Mouse (Mus musculus) ES-E14 (cell line): ENCODE measurements at regions not wholly inside any gene's neighbourhood (a gene's known extent, or its start where the extent isn't known, plus 50 kb on each side); places are given as distances from the start of the nearest gene placed in this dataset.

Experiments used
- DNase-seq: peaks from one replicate; pipeline ENCODE4 v3.0.0-alpha.2; 2013; ENCODE audit warnings: low read depth, low spot score
- H3K27ac ChIP-seq: 2 replicates; pipeline ENCODE4 v1.5.1; 2012; ENCODE audit warnings: low read depth, mild to moderate bottlenecking, low read length, moderate library complexity, mixed read lengths; ENCODE audit not compliant: poor library complexity, insufficient read depth, severe bottlenecking
- H3K36me3 ChIP-seq: 2 replicates; pipeline ENCODE4 v1.6.1; 2012; ENCODE audit warnings: mild to moderate bottlenecking, low read length, moderate library complexity, mixed read lengths; ENCODE audit not compliant: control insufficient read depth, poor library complexity, insufficient read depth, severe bottlenecking
- H3K4me1 ChIP-seq, 2 experiments: fragments of 150-350 bp in 1 of 2; sonication (generic) in 1 of 2; 2 replicates each; pipeline ENCODE4 v1.6.1; 2012; ENCODE audit warnings: low read length in 2 of 2, mild to moderate bottlenecking in 1 of 2, mixed read lengths in 1 of 2; ENCODE audit not compliant: control insufficient read depth in 2 of 2, insufficient read depth in 2 of 2, poor library complexity in 1 of 2
- H3K4me3 ChIP-seq, 2 experiments: fragments of 150-350 bp in 1 of 2; sonication (generic) in 1 of 2; 2 replicates each; pipeline ENCODE4 v1.5.1; 2012; ENCODE audit warnings: low read length in 2 of 2, low read depth in 1 of 2, mild to moderate bottlenecking in 1 of 2, mixed read lengths in 1 of 2; ENCODE audit not compliant: insufficient read depth in 1 of 2, poor library complexity in 1 of 2, severe bottlenecking in 1 of 2
- H3K9ac ChIP-seq: 2 replicates; pipeline ENCODE4 v1.6.1; 2012; ENCODE audit warnings: low read depth, mild to moderate bottlenecking, low read length, mixed read lengths; ENCODE audit not compliant: poor library complexity, insufficient read depth, severe bottlenecking
- H3K9me3 ChIP-seq: fragments of 150-350 bp; sonication (generic); 2 replicates; pipeline ENCODE4 v1.6.1; 2012; ENCODE audit warnings: low read depth, mild to moderate bottlenecking, low read length; ENCODE audit not compliant: control insufficient read depth, insufficient read depth
- CHD2 ChIP-seq: IDR thresholded peaks from 2 replicates; pipeline ENCODE4 v1.6.1; 2014; ENCODE audit warnings: mild to moderate bottlenecking, low read depth, low read length, inconsistent platforms
- HCFC1 ChIP-seq: IDR thresholded peaks from 2 replicates; pipeline ENCODE4 v1.6.1; 2012; ENCODE audit warnings: low read length, inconsistent platforms, borderline replicate concordance; ENCODE audit not compliant: insufficient read depth
- MAFK ChIP-seq: IDR thresholded peaks from 2 replicates; pipeline ENCODE4 v1.6.1; 2014; ENCODE audit warnings: mild to moderate bottlenecking, low read depth, low read length, inconsistent platforms; ENCODE audit not compliant: insufficient read depth
- ZC3H11A ChIP-seq: IDR thresholded peaks from 2 replicates; pipeline ENCODE4 v1.6.1; 2012; ENCODE audit warnings: low read depth, mild to moderate bottlenecking, inconsistent platforms, low read length, borderline replicate concordance
- ZNF384 ChIP-seq: IDR thresholded peaks from 2 replicates; pipeline ENCODE4 v1.6.1; 2012; ENCODE audit warnings: low read depth, low read length, inconsistent platforms
- in situ Hi-C, 2 experiments: fragments of 600-800 bp; cut with MboI; formaldehyde crosslinking; loops; one replicate each; pipeline ENCODE4 v1.15.1; 2025; ENCODE audit warnings: low sequenced_read_pairs in 2 of 2, inconsistent platforms in 1 of 2; ENCODE audit not compliant: unreplicated experiment in 2 of 2

DNA sequence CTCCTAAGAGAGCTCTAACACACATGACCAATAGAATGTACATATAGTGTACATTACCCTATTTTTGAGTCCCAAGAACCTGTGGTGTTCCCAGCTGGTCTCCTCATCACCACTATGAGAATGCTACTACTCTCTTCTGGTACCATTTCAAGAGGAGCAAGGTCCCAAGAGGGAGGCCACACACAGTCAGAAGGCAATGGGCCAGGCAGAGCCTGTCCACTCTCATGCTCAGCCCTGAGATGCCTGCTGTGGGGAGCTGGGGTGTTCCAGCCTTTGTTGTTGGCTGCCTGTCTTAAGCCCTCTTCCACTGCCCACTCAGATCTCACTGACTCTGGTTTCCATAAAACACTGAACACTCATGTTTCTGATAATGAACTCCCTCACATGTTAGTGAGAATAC lies 79.7 kb upstream of the Lrpap1 start:
- Histone ChIP-seq H3K36me3 (no peaks in the 10 kb centered on the region), H3K9ac (no peak overlapping the region), H3K9me3 (no peaks in the 10 kb centered on the region), H3K27ac (no peak overlapping the region), H3K4me3 (no peak overlapping the region), H3K4me1 (peaks cover 0 to 3% of the 10 kb centered on the region in 2 experiments; a peak in 1 of 4 replicates)
- DNase-seq, result no peak
- in situ Hi-C loops, result no loop called here
- TF ChIP-seq ZNF384 (no peak), MAFK (no peak), HCFC1 (no peak), ZC3H11A (no peak), CHD2 (no peak)

DNA sequence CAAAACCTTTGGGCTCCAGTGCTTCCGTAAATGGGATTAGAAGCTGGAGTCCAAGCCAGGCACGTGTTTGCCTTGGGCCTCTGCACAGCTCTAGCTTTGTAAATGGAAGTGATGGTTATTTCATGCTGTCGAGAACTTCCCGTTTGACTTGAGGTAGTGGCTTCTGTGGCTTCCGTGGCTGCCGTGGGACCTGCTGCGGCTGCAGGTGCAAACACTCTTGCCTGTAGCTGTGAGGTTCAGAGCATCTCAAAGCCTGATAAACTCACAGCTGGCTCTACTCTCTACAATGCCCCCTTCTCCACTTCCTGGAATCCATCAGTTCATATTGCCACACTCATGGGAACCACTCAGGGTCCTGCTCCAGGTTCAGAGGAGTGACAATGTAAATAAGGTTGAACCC lies 77.9 kb upstream of the Lrpap1 start:
- Histone ChIP-seq H3K9ac (no peak overlapping the region), H3K27ac (no peak overlapping the region), H3K4me1 (peaks cover 0 to 3% of the 10 kb centered on the region in 2 experiments; a peak in 1 of 4 replicates), H3K4me3 (no peak overlapping the region), H3K9me3 (no peaks in the 10 kb centered on the region), H3K36me3 (no peaks in the 10 kb centered on the region)
- DNase-seq, result no peak
- TF ChIP-seq MAFK (no peak), ZNF384 (no peak), HCFC1 (no peak), CHD2 (no peak), ZC3H11A (no peak)
- in situ Hi-C loops, result no loop called here

DNA sequence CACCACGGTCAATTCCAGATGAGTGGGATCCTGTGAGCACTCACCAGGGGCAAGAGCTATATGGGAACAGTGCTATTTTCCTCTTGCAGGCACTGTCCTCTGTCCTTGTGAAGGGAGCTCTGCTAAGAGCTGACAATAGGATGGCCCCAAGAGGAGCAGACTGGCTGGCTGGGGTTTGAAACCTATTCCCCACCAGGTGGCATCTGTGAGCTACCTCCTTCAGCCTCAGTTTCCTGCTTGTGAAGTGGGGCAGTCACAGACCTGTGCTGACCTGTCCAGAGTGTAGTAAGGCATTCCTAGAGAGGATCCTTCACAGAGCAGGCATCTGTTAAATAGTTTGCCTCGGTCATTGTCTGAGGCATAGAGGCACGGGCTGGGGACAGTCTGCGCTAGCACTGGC lies 71.8 kb upstream of the Lrpap1 start:
- peak; percentile 9 for DNase-seq

DNA sequence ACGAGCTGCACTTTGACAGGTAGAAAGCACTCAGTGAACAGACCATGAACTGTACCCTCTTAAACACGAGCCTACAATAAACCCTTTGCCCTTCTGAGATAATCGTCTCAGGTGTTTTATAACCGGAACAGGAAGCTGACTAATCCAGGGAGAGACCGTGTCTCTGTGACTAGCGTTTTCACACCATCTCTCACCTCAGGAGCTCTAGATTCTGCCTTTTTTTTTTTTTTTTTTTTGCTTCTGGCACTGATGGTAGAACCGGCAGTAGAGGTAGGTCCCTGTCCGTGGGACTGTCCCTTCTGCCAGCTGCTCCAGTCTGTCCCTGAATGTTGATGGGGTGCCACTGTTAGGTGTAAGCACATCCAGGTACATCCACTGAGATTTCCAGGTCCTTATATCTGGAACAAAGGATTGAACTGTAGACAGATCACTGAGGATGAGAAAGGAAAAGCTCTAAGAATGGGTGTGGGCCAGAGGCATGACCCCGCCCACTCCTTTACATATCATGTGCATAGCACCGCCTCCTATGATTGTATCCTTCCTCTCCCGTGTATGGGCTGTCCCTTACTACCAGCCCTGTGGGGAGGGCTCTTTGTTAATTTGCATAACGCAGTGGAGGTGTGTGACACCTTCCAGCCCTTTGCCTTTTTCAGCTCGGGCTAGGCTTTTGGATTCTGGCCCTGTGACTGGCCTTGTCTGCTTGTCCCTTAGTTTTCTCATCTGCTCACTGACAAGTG lies 70.7 kb upstream of the Lrpap1 start:
- Histone ChIP-seq H3K9me3 (no peaks in the 10 kb centered on the region), H3K4me3 (no peak overlapping the region), H3K36me3 (no peaks in the 10 kb centered on the region), H3K9ac (no peak overlapping the region), H3K27ac (no peak overlapping the region), H3K4me1 (no peaks in the 10 kb centered on the region)
- in situ Hi-C loops, result loop anchor here in 1 of 2 experiments (5.0 kb wide), 1 partner anchor 171 kb away; no protein-coding TSS in a partner anchor
- DNase-seq, result peak; percentile 34
- no peak for TF ChIP-seq CHD2
- TF ChIP-seq ZC3H11A, result no peak
- TF ChIP-seq ZNF384, result no peak
- no peak for TF ChIP-seq MAFK
- no peak for TF ChIP-seq HCFC1

More for the DNA sequence above, 71.8 kb upstream of the Lrpap1 start:
- Histone ChIP-seq H3K27ac (no peak overlapping the region), H3K4me1 (no peaks in the 10 kb centered on the region), H3K9me3 (no peaks in the 10 kb centered on the region), H3K36me3 (no peaks in the 10 kb centered on the region), H3K9ac (no peak overlapping the region), H3K4me3 (no peak overlapping the region)
- TF ChIP-seq ZNF384, result no peak
- 0 out of 2 replicates have a peak, but pooled peaks have one; percentile 3 for TF ChIP-seq ZC3H11A
- in situ Hi-C loops, result loop anchor here in 1 of 2 experiments (5.0 kb wide), 1 partner anchor 170 kb away; no protein-coding TSS in a partner anchor
